Mouse (Mus musculus): ENCODE data around the gene Mon2.

DNA sequence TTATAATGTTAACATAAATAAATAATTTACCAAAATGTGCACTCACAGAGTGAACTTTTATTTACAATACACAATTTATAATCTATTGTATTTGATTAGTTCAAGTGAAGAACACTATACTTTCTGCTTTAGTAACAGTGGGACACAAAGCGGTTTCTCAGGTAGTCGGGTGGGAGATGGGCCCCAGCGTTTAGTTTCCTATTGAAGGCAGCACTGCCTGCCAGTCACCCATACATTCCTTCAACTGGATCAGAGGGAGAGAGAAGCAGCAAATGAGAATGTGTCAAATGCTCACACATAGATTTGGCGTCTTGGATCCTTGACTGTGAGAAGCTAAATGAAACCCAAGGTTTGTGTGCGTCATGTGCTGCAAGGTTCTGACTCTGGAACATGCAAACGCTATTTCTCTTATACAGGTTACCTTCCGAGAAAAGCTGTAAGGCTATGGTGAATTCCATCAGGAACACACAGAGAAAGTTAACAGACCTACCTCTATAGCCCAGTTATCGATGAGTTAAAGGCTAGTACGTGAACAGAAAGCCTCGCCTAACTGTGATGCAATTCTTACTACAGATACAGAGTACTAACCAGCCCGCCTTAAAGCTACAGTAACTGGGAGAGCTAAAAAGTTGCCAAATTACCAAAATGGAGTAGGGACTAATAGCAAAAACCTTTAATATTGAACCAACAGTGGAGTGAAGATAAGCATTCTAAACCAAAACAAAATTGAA is 35.9 kb upstream of the Mon2 start:
- TF ChIP-seq CTCF (IDR thresholded peaks at IDR 0.05; ENCODE audit: borderline replicate concordance, extremely low read depth, insufficient read depth, insufficient read length) (no peak), POLR2A (IDR thresholded peaks at IDR 0.05; ENCODE audit: borderline replicate concordance, extremely low read depth, insufficient read depth, insufficient read length, poor library complexity, severe bottlenecking) (no peak)

Data from brain, embryonic 14.5 days (tissue).